Mouse (Mus musculus) spleen, adult 18-20 months (tissue): Measurements from ENCODE around the gene Nanog.
A peak's percentile ranks its signal among the peaks of the same experiment; 100 is the strongest.
"Not testable (repeated sequence)": the region's sequence is repeated elsewhere in the genome, so short reads cannot be mapped to it uniquely, and the experiment has no call there.

Experiments
- DNase-seq, 2 experiments: peaks; one replicate each; pipeline ENCODE4 v3.0.0; 2022; ENCODE audit warnings: mixed read lengths in 2 of 2

Gene Nanog

GRCm38 (mm10) chr6:122707036-122707800, at the start of gene Nanog:
Gene Nanog, plus strand, starts transcription at chr6:122707489.
- DNase-seq, result no peak

GRCm38 (mm10) chr6:122657630-122658029, 49.7 kb upstream of the Nanog start:
- DNase-seq, result no peak

GRCm38 (mm10) chr6:122659567-122659966, 47.7 kb upstream of the Nanog start:
- no peak for DNase-seq

- peak in 1 of 2 experiments; percentile 29 for DNase-seq
Measured at GRCm38 (mm10) chr6:122660601-122661379, 46.5 kb upstream of the Nanog start.

GRCm38 (mm10) chr6:122662551-122663264, 44.6 kb upstream of the Nanog start:
- DNase-seq, result no peak

GRCm38 (mm10) chr6:122663596-122664206, 43.6 kb upstream of the Nanog start:
- no peak for DNase-seq

GRCm38 (mm10) chr6:122665866-122666265, 41.4 kb upstream of the Nanog start:
- no peak for DNase-seq

GRCm38 (mm10) chr6:122667715-122668114, 39.6 kb upstream of the Nanog start:
- DNase-seq, result no peak

- DNase-seq, result no peak
Measured at GRCm38 (mm10) chr6:122668823-122669222, 38.5 kb upstream of the Nanog start.

GRCm38 (mm10) chr6:122669406-122670200, 37.7 kb upstream of the Nanog start:
- DNase-seq, result peak; percentile 68 to 83

- DNase-seq, result no peak
Measured at GRCm38 (mm10) chr6:122670201-122670551, 37.1 kb upstream of the Nanog start.

GRCm38 (mm10) chr6:122670841-122671240, 36.4 kb upstream of the Nanog start:
- DNase-seq, result no peak

- DNase-seq, result no peak
Measured at GRCm38 (mm10) chr6:122672746-122673145, 34.5 kb upstream of the Nanog start.

- DNase-seq, result no peak
Measured at GRCm38 (mm10) chr6:122682646-122683045, 24.6 kb upstream of the Nanog start.

- no peak for DNase-seq
Measured at GRCm38 (mm10) chr6:122686709-122687108, 20.6 kb upstream of the Nanog start.

GRCm38 (mm10) chr6:122689411-122690055, 17.8 kb upstream of the Nanog start:
- no peak for DNase-seq

GRCm38 (mm10) chr6:122690082-122690481, 17.2 kb upstream of the Nanog start:
- DNase-seq, result no peak

GRCm38 (mm10) chr6:122695398-122695797, 11.9 kb upstream of the Nanog start:
- DNase-seq, result no peak

- DNase-seq, result not testable (repeated sequence)
Measured at GRCm38 (mm10) chr6:122699628-122700027, 7.7 kb upstream of the Nanog start.

GRCm38 (mm10) chr6:122701816-122702215, 5.5 kb upstream of the Nanog start:
- DNase-seq, result no peak

- DNase-seq, result no peak
Measured at GRCm38 (mm10) chr6:122702480-122703124, 4.7 kb upstream of the Nanog start.
